Mouse (Mus musculus): ENCODE results near the gene Stk32b. TPM values are rescaled to one million over a fixed set of nuclear protein-coding genes. Genes with fewer than 3 reads are reported as not detected.

The Stk32b gene
- 25.3 and 31.2 TPM in 2 replicates for polyA plus RNA-seq (2015; fragmentation: Nextera tagmentation; extraction: Ambion mirVana)

DNA sequence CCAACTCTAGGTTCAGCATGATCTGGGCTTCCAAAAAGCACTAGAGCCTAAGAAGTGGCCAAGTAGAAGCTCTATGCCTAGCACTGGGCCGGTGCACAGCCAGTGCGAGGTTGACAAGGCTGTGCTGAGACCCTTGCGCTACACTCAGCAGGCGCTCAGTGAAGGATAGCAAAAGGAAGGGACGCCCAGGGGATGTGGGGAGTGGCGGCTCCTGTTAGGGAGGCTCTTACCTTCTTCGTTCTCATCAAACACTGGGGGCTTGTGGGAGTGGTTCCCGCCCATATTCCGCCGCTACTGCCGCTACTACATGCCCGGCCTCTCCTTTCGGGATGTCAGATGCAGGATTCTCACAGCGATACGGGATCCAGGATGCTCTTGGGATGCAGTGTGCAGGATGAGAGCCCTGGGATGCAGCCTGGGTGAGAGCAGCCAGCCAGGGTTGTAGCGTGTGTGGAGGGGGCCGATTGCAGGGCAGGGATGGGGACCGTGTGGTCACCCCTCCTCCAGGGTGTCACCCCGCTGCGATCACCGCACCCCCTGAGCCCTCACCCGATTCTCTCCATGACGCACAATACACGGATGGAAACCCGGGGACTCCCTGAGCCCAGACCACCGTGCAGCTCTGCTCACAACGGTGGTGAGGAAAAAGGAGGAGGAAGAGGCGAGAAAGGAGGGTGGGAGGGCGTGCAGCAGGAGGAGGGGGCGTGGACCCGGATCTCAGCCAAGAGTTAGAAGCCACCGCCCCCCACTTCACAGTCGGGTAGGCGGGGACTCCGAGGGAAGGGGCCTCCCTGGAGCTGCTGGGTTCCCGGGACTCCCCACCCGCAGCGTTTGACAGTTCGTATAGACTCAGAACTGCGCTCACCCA is at the start of gene Stk32b:
TSS of gene Stk32b (minus strand) at position 667 of the 868 bp plus-strand sequence.

GRCm38 (mm10) chr5:37735224-37735623 is 18.3 kb upstream of the Stk32b start, which contains the start of gene Cytl1:
Cytl1 (plus strand) TSS chr5:37735519.

Other genes starting within 250 kb of the Stk32b start
- gene Cytl1, start 18.3 kb upstream of the Stk32b start, polyA plus RNA-seq (2015; fragmentation: Nextera tagmentation; extraction: Ambion mirVana), result 2.1 and 2.5 TPM in 2 replicates
- 9.6 and 10.3 TPM in 2 replicates for gene Msx1, start 107.4 kb upstream of the Stk32b start, polyA plus RNA-seq (2015; fragmentation: Nextera tagmentation; extraction: Ambion mirVana)